Mouse (Mus musculus) heart, postnatal 25 days (tissue): ENCODE results near the gene Fbxo47. TPM values are rescaled to one million over a fixed set of nuclear protein-coding genes. Genes with fewer than 3 reads are reported as not detected.

Experiments
- DNase-seq: peaks from one replicate; pipeline ENCODE4 v3.0.0; 2022; ENCODE audit warnings: low spot score
- intact Hi-C: fragments of 180-260 bp; cut with DNase I; formaldehyde crosslinking; loops from one replicate; pipeline ENCODE4 v1.15.1; 2025
- total RNA-seq, 2 experiments: library from RNA; stranded (reverse); gene quantifications; 2 replicates each; pipeline ENCODE4 v1.2.3; 2021

Fbxo47 gene
- total RNA-seq: under 1 TPM in 1 of 2 experiments, not detected in 1; 0.11 TPM

GRCm38 (mm10) chr11:97883918-97884600 is at the start of gene Fbxo47:
TSS of gene Fbxo47 (minus strand) at chr11:97884154.
- intact Hi-C loops: loop anchor here (1.0 to 5.0 kb wide), 2 partner anchors 42 to 92 kb away; partner anchors contain the start of gene B230217C12Rik
- peak; percentile 94 for DNase-seq

- intact Hi-C loops: no loop called here
- DNase-seq: no peak
These were observed 49.6 kb upstream of the Fbxo47 start for GRCm38 (mm10) chr11:97933553-97933952.

GRCm38 (mm10) chr11:97928905-97929304 is 45.0 kb upstream of the Fbxo47 start:
- DNase-seq: no peak
- intact Hi-C loops: no loop called here

DNA sequence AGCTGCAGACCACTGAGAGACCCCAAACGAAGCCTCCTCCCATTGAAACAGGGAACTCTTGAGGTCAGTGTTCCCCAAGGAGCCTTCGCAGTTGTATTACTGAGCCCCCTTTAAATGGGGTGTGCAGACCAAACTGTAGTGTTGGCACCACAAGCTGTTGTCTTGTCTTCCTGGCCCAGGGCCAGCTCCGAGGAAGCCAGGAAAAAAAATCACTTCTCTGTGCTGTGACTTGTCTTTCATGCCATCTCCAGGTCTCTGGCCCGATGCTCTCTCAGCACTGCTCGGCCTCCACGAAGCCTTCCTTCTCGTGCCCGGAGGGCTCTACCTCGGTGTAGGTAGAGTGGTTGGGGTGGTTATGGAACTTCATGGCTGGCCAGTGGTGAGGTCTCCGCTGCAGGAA is 40.3 kb upstream of the Fbxo47 start:
- intact Hi-C loops: no loop called here

GRCm38 (mm10) chr11:97923639-97924038 is 39.7 kb upstream of the Fbxo47 start:
- DNase-seq: no peak
- intact Hi-C loops: no loop called here

More for the DNA sequence above, 40.3 kb upstream of the Fbxo47 start:
- no peak for DNase-seq

GRCm38 (mm10) chr11:97915974-97916503 is 32.1 kb upstream of the Fbxo47 start:
- intact Hi-C loops: no loop called here
- DNase-seq: no peak

- intact Hi-C loops: no loop called here
These were observed 31.5 kb upstream of the Fbxo47 start for GRCm38 (mm10) chr11:97915471-97915870.

GRCm38 (mm10) chr11:97913111-97913510 is 29.2 kb upstream of the Fbxo47 start:
- intact Hi-C loops: no loop called here
- DNase-seq: no peak

More at GRCm38 (mm10) chr11:97915471-97915870, 31.5 kb upstream of the Fbxo47 start:
- no peak for DNase-seq

DNA sequence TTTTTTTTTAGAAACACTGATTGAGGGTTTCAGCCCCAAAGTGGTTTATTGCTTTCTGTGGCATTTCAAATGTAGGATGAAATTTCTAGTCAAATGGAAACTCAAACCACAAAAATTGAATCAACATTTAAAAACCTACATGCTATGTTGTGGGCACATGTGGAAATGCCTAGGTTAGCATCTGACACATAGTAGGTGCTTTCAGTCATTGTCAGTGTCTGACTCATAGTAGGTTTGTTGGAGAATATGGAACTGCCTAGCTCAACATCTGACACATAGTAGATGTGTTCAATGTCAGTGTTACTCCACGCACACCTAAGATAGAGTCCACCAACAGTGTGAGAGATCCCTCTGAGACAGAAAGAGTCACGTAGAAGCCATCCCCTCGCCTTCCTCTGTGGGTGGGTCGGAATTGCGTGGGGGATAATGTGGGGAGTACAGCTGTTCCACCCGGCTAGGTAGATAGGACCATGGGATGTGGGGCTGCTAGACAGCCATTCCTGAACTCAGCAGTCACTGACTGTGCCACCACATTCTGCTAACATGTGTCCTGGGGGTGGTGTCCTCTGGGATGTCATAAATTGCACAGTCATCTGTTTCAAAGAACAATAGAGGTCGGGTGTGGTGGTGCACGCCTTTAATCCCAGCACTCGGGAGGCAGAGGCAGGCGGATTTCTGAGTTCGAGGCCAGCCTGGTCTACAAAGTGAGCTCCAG is 24.8 kb upstream of the Fbxo47 start:
- intact Hi-C loops: no loop called here
- DNase-seq: no peak

DNA sequence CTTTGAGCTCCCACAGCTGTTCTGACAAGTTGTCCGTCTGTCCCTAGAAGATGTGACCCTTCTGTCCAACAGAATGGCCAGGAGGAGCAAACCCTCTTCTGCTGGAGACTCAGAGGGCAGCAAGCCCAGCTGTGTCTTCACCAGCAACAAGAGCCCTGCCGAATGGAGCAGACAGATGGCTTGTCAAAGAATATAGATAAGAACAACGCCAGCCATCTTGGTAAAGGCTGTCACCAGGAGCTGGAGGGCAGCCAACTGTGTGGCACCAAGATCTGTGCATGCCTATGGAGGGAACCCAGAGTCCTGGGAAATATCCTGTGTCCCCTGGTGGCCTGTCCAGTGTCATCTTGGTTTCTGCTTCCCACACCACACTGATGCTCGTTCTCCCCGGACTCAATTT is 24.0 kb upstream of the Fbxo47 start:
- DNase-seq: no peak
- intact Hi-C loops: no loop called here

GRCm38 (mm10) chr11:97906905-97907304 is 23.0 kb upstream of the Fbxo47 start:
- no peak for DNase-seq

GRCm38 (mm10) chr11:97905941-97906340 is 22.0 kb upstream of the Fbxo47 start:
- intact Hi-C loops: no loop called here
- no peak for DNase-seq

More at GRCm38 (mm10) chr11:97906905-97907304, 23.0 kb upstream of the Fbxo47 start:
- intact Hi-C loops: no loop called here

DNA sequence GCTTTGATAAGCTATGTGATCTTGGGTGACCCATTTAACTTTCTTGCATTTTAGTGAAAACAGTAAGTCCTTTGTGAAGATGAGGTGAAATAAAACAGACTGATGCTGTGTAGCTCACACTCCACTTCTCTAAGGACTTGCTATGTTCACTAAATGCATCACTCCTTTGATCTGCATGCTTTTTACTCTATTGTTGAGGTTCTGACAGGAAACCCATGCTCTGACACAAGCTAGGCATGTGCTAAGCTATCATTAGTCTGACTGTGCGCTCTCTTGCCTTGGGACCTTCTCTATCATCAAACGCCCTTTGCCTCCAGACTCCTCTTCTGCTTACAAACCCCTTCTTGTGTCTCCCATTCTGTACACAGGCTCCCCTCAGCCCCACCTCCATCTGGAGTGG is 21.6 kb upstream of the Fbxo47 start:
- intact Hi-C loops: no loop called here
- no peak for DNase-seq

DNA sequence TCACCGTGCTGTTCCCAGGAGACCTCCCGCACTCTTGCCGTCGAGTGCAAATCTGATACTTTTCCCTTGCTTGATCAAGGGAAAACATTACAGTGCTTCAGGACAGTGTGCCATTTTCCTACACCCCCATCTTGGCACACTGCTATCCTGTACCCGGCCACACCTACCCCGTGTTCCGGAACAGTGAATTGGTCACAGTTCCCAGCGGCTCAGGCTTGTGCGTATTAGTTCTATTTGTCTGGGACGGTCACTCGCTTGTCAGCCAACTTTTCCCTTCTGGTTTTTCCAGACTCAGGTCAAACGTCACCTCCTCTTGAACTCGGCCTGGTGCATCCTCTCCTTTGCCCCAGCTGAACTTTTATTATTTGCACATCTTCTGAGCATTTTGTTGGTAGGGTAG is 20.8 kb upstream of the Fbxo47 start:
- intact Hi-C loops: no loop called here
- no peak for DNase-seq

GRCm38 (mm10) chr11:97901806-97902205 is 17.9 kb upstream of the Fbxo47 start:
- intact Hi-C loops: no loop called here
- DNase-seq: no peak

GRCm38 (mm10) chr11:97899822-97900221 is 15.9 kb upstream of the Fbxo47 start:
- DNase-seq: peak; percentile 78
- intact Hi-C loops: loop anchor here (1.0 to 5.0 kb wide), 3 partner anchors 87 to 175 kb away; no protein-coding TSS in a partner anchor

DNA sequence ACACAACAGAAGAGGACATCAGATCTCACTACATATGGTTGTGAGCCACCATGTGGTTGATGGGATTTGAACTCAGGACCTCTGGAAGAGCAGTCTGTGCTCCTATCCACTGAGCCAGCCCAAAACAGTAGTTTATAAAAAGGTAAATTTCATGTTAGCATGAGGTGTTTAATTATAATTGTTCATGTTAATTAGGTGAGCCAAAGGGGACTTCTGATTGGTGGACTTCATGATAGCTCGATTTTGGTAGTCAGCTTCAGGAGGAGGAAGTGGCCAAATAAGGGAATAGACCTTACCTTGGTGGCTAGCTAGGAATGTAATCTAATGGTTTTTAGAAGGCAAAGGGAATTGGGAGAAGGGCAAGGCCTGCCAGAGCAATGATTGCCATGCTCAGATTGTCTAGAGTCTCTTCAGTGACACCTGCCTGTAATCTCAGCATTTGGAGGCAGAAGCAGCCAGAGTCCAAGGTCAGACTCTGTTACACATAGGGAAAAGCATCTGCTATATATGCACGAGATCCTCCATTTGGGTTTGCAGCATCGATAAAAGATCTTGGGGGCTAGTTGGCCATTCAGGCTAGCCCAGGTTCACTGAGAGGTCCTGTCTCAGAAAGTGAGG is 13.7 kb upstream of the Fbxo47 start:
- no peak for DNase-seq
- intact Hi-C loops: loop anchor here (5.0 kb wide), 1 partner anchor 105 kb away; no protein-coding TSS in a partner anchor

- no peak for DNase-seq
- intact Hi-C loops: loop anchor here (5.0 kb wide), 1 partner anchor 106 kb away; no protein-coding TSS in a partner anchor
These were observed 12.7 kb upstream of the Fbxo47 start for GRCm38 (mm10) chr11:97896655-97897054.

GRCm38 (mm10) chr11:97891821-97892220 is 7.9 kb upstream of the Fbxo47 start:
- intact Hi-C loops: no loop called here
- DNase-seq: no peak

DNA sequence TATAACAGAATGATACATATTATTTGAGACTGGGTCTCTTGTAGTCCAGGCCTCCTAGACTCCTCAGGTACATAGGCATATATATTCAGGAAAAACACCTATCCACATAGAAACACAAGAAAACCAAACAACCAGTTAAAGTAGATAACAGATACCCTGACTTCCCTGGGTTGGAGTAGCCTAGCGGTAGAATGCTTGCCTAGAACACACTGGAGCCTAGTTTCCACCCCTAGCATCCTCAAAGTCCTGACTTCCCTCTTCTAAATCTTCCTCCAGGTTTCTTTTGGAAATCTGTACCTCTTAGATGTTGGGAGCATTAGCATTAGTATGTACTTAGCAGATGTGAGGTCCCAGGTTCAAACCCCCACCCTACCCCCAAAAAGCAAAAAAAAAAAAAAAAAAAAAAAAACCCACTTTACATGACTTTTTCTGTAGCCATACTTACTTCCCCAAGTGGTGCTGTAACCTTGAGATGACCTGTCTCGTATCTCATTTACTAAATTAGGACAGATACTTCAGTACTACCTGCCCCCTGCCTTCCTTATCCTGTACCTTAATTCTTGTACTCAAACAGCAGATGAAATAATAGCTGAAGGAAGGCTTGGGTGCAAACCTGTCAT is 1.5 kb upstream of the Fbxo47 start:
- intact Hi-C loops: no loop called here
- no peak for DNase-seq
